In genomic region chr11:74894619-74895018, GRCm38 (mm10) we compare ENCODE assay signal across 17 mouse cellular contexts. TPM values are rescaled to one million over a fixed set of nuclear protein-coding genes. Genes with fewer than 3 reads are reported as not detected.
DNase-seq lines count a peak whose midpoint lies in the region; TF ChIP-seq lines count a peak whose summit lies in the region.
"Had no signal": no experiment of that assay in that cellular context is flagged by ENCODE, and none has a peak within 500 bp of the region (broad histone marks: within the 10 kb centered on the region; RNA-seq: fewer than 3 reads in every experiment).

No protein-coding gene starts in this region.

- peak overlapping the region; percentile 10; the same call in 1 of the 2 replicates for H3K27ac ChIP-seq in kidney, adult 2 months (ENCODE audit: insufficient read depth, low read depth, low read length)
- H3K27ac ChIP-seq: embryonic facial prominence, embryonic 12.5 days; heart, embryonic 13.5 days; limb, embryonic 15.5 days; midbrain, embryonic 10.5 days had no signal

- no peak for TF ChIP-seq CTCF in kidney, adult 2 months (conservative IDR thresholded peaks at IDR 0.05; ENCODE audit: insufficient read depth, insufficient read length, low read depth, low read length)

- H3K4me3 ChIP-seq in kidney, adult 2 months (ENCODE audit: insufficient read depth, low read depth, low read length), result no peak overlapping the region
- no peak overlapping the region for H3K4me3 ChIP-seq in myocyte
- H3K4me3 ChIP-seq: embryonic facial prominence, embryonic 12.5 days; heart, embryonic 13.5 days; limb, embryonic 15.5 days had no signal

- peak; percentile 18 for DNase-seq in gastrocnemius, adult 18-20 months (ENCODE audit: low spot score)
- DNase-seq in gastrocnemius, postnatal 4 days (ENCODE audit: low spot score in 2 of 2), result no peak
- DNase-seq in kidney, adult 2 months, result peak; percentile 82
- DNase-seq in kidney, postnatal 25 days, result no peak
- DNase-seq in lung, postnatal 25 days (ENCODE audit: low spot score), result peak; percentile 12
- DNase-seq in lung, adult 18-20 months, result no peak
- DNase-seq in right cerebral cortex, adult 2 months (ENCODE audit: low spot score in 2 of 2), result no peak
- DNase-seq: adrenal gland, postnatal 25 days; heart, adult 11 months; liver, postnatal 0 days; lung, postnatal 4 days had no signal

- no peaks in the 10 kb centered on the region for H3K27me3 ChIP-seq in kidney, adult 2 months (replicated peaks; ENCODE audit: control insufficient read depth, insufficient read depth, low read length)
- H3K27me3 ChIP-seq in myocyte (ENCODE audit: control insufficient read depth, insufficient read depth, insufficient read length), result no peaks in the 10 kb centered on the region
- H3K27me3 ChIP-seq: CH12.LX; embryonic facial prominence, embryonic 12.5 days; heart, embryonic 13.5 days; limb, embryonic 15.5 days had no signal

- H3K36me3 ChIP-seq in kidney, adult 2 months (ENCODE audit: control insufficient read depth, insufficient read depth, low read length), result no peaks in the 10 kb centered on the region
- no peaks in the 10 kb centered on the region for H3K36me3 ChIP-seq in myocyte (ENCODE audit: control insufficient read depth, insufficient read depth)

- H3ac ChIP-seq in myocyte (ENCODE audit: control insufficient read depth, insufficient read length), result no peak overlapping the region

- no peak for TF ChIP-seq POLR2A in kidney, adult 2 months (IDR thresholded peaks at IDR 0.05; ENCODE audit: low read depth, low read length)
- no peak for TF ChIP-seq POLR2A in myocyte (IDR thresholded peaks at IDR 0.05; ENCODE audit: insufficient read length, low read depth)

- peaks cover 17% of the 10 kb centered on the region for H3K79me2 ChIP-seq in myocyte (ENCODE audit: control insufficient read depth, insufficient read depth)

- H3K4me1 ChIP-seq in kidney, adult 2 months (ENCODE audit: control insufficient read depth, insufficient read depth, low read length), result peaks cover 7% of the 10 kb centered on the region; the same call in 1 of the 2 replicates

- H3K4me2 ChIP-seq in myocyte (ENCODE audit: low read depth), result peak overlapping the region; percentile 4
- H3K4me2 ChIP-seq: embryonic facial prominence, embryonic 12.5 days; heart, embryonic 13.5 days; limb, embryonic 15.5 days had no signal

- 60% methylated on average over 4 of the region's 4 CpGs for WGBS in kidney, adult 2 months

TF ChIP-seq in myocyte, 11 proteins besides CTCF, POLR2A, EP300 and RAD21:
- TF ChIP-seq MYOG (IDR thresholded peaks at IDR 0.05; ENCODE audit: control insufficient read depth in 1 of 3, insufficient read depth in 1 of 3, insufficient read length in 2 of 3, low read depth in 2 of 3), result no peak
- no peak for TF ChIP-seq SRF (IDR thresholded peaks at IDR 0.05; ENCODE audit: control insufficient read depth, insufficient read length, low read depth)
- TF ChIP-seq CEBPB (IDR thresholded peaks at IDR 0.05; ENCODE audit: insufficient read depth, poor library complexity, severe bottlenecking), result no peak
- no peak for TF ChIP-seq POLR2AphosphoS2 (IDR thresholded peaks at IDR 0.05; ENCODE audit: insufficient read length, low read depth)
- TF ChIP-seq E2F4 (IDR thresholded peaks at IDR 0.05; ENCODE audit: insufficient read depth), result no peak
- no peak for TF ChIP-seq TCF12 (IDR thresholded peaks at IDR 0.05; ENCODE audit: insufficient read depth, poor library complexity, severe bottlenecking)
- TF ChIP-seq USF1 (IDR thresholded peaks at IDR 0.05; ENCODE audit: low read depth), result peak; percentile 52

RNA-seq across cellular contexts. Expression of gene Sgsm2, which starts 2.2 kb away (rescaled TPM):
- 1 to 10 TPM; 1.6 to 2.4 TPM for total RNA-seq in gastrocnemius, adult 18-20 months (2021)
- total RNA-seq in gastrocnemius, postnatal 4 days (2021), result 10 to 100 TPM; 10.5 to 12.0 TPM
- polyA plus RNA-seq in kidney, adult 2 months (2012; rRNA removed), result 27.5 and 31.0 TPM in 2 replicates
- polyA plus RNA-seq in myocyte (2012; fragmentation: generic; extraction: Trizol), result 12.3 TPM

RNA-seq across cellular contexts. Expression of gene Tsr1, which starts 3.3 kb away (rescaled TPM):
- total RNA-seq in gastrocnemius, adult 18-20 months (2021), result 10 to 100 TPM; 22.8 to 26.7 TPM
- total RNA-seq in gastrocnemius, postnatal 4 days (2021), result 10 to 100 TPM; 28.6 to 30.4 TPM
- polyA plus RNA-seq in kidney, adult 2 months (2012; rRNA removed), result 6.3 and 6.6 TPM in 2 replicates
- polyA plus RNA-seq in myocyte (2012; fragmentation: generic; extraction: Trizol), result 26.7 TPM

RNA-seq across cellular contexts. Expression of gene Smg6, which starts 31.0 kb away (rescaled TPM):
- 10 to 100 TPM; 11.8 to 12.3 TPM for total RNA-seq in gastrocnemius, adult 18-20 months (2021)
- 10 to 100 TPM; 25.0 to 28.6 TPM for total RNA-seq in gastrocnemius, postnatal 4 days (2021)
- polyA plus RNA-seq in kidney, adult 2 months (2012; rRNA removed), result 35.2 and 40.1 TPM in 2 replicates
- polyA plus RNA-seq in myocyte (2012; fragmentation: generic; extraction: Trizol), result 14.7 TPM

RNA-seq across cellular contexts. Expression of gene Srr, which starts 31.1 kb away (rescaled TPM):
- total RNA-seq in gastrocnemius, adult 18-20 months (2021), result 10 to 100 TPM; 15.6 to 22.8 TPM
- total RNA-seq in gastrocnemius, postnatal 4 days (2021), result 10 to 100 TPM; 29.9 to 32.9 TPM
- polyA plus RNA-seq in kidney, adult 2 months (2012; rRNA removed), result 49.7 and 52.0 TPM in 2 replicates
- polyA plus RNA-seq in myocyte (2012; fragmentation: generic; extraction: Trizol), result 10.5 TPM

Comparison
In these comparisons a context has a peak if more than half of its experiments do, and no peak if none do; other contexts are left out.
1. DNase-seq: peak in gastrocnemius, adult 18-20 months (single experiment), kidney, adult 2 months (single experiment) and lung, postnatal 25 days (single experiment); none in gastrocnemius, postnatal 4 days (0 of 2), kidney, postnatal 25 days (0 of 2), lung, adult 18-20 months (0 of 2) and right cerebral cortex, adult 2 months (0 of 2).